Mouse (Mus musculus) olfactory bulb, adult 2 months (tissue): ENCODE data around the gene Atp5h. TPM values are rescaled to one million over a fixed set of nuclear protein-coding genes. Genes with fewer than 3 reads are reported as not detected.

Experiments used
- H3K27ac ChIP-seq: fragments of 200-500 bp; 2 replicates; pipeline ENCODE4 v1.5.1; 2012; ENCODE audit warnings: low read depth, low read length; ENCODE audit not compliant: insufficient read depth
- H3K4me1 ChIP-seq: fragments of 200-500 bp; 2 replicates; pipeline ENCODE4 v1.6.1; 2012; ENCODE audit warnings: low read length; ENCODE audit not compliant: control insufficient read depth, insufficient read depth
- H3K4me3 ChIP-seq: fragments of 200-500 bp; 2 replicates; pipeline ENCODE4 v1.5.1; 2012; ENCODE audit warnings: mild to moderate bottlenecking, low read depth, low read length, moderate library complexity; ENCODE audit not compliant: insufficient read depth
- CTCF ChIP-seq: fragments of 200-500 bp; IDR thresholded peaks from 2 replicates; pipeline ENCODE4 v1.5.1; 2012; ENCODE audit warnings: low read depth, mild to moderate bottlenecking, low read length, moderate library complexity; ENCODE audit not compliant: insufficient read depth
- POLR2A ChIP-seq: fragments of 200-500 bp; IDR thresholded peaks from 2 replicates; pipeline ENCODE4 v1.6.1; 2012; ENCODE audit warnings: mild to moderate bottlenecking, low read depth, low read length, moderate library complexity; ENCODE audit not compliant: insufficient read depth
- WGBS: fragments of 180-500 bp; shearing (Covaris S2); methylation state at CpG from one replicate; pipeline ENCODE4 v1.1.7; 2018; 5-methylcytosine and 5-hydroxymethylcytosine counted together
- polyA plus RNA-seq: library from polyadenylated mRNA; stranded (reverse); fragments of >200 nt; gene quantifications from 2 replicates; pipeline ENCODE4 v1.2.4, GENCODE M21; 2012; ENCODE audit warnings: low replicate concordance; ENCODE audit not compliant: missing spikeins, insufficient read depth, insufficient read length

Gene Atp5h
- polyA plus RNA-seq, 1 experiment = not detected

DNA sequence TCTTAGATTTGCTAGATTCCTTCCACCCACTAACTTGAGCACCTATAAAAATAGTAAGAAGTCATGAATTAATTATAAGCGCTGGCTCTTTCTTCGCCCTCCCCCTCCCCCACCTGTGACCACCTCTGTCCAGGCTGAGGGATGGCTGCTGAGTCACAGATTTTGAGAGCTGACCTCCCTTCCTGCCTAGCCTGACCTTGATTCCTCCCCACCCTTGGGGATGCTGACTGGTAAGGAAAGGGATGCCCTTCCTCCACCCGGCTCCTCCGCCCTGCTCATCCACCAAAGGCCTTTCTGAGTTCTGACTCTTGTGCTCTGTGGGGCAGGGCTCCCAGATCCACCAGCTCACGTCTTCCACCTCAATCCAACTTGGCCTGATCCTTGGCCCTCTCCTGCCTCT, 35.2 kb downstream of the Atp5h start:
- 43% methylated on average over 5 of the region's 5 CpGs for WGBS
- no peak for TF ChIP-seq CTCF
- TF ChIP-seq POLR2A = no peak
- Histone ChIP-seq H3K4me1 (peaks cover 42% of the 10 kb centered on the region), H3K4me3 (peak overlapping the region; percentile 23; the same call in 1 of the 2 replicates), H3K27ac (peak overlapping the region; percentile 82)

- Histone ChIP-seq H3K4me3 (peak overlapping the region; percentile 95), H3K4me1 (peaks cover 42% of the 10 kb centered on the region), H3K27ac (peak overlapping the region; percentile 82)
- no peak for TF ChIP-seq POLR2A
- TF ChIP-seq CTCF = no peak
- WGBS = 16% methylated on average over 16 of the region's 16 CpGs
Observed at GRCm38 (mm10) chr11:115383701-115384474, 35.9 kb downstream of the Atp5h start.

DNA sequence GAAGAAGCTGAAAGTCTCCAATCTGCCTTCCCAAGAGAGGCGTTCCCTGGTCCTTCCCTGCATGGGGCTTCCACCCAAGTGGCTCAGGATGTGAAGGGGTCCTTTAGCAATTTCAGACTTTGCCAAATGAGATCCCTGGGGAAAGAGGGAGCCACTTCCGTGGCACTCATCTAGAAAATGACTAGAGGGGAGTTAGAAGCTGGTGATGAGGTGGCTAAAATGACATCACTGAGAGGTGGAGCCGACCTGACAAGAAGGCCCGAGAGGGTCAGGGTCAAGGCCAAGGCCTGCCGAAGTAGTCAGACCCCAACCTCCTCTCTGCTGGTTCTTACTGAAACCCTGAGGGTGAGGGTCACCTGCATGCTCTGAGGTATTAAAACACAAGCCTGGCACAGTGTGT, 36.9 kb downstream of the Atp5h start:
- peak overlapping the region; percentile 95 for H3K4me3 ChIP-seq
- peak overlapping the region; percentile 82 for H3K27ac ChIP-seq
- H3K4me1 ChIP-seq = peaks cover 42% of the 10 kb centered on the region
- WGBS = 11% methylated on average over 5 of the region's 5 CpGs
- no peak for TF ChIP-seq POLR2A
- TF ChIP-seq CTCF = no peak

GRCm38 (mm10) chr11:115381743-115382539, 37.8 kb downstream of the Atp5h start, which contains the start of gene Cdr2l:
TSS of gene Cdr2l (plus strand) at chr11:115381916.
- TF ChIP-seq POLR2A = peak; percentile 83
- TF ChIP-seq CTCF = no peak
- peaks cover 39% of the 10 kb centered on the region for H3K4me1 ChIP-seq
- H3K4me3 ChIP-seq = peak within 1 kb of the TSS; percentile 95
- H3K27ac ChIP-seq = peak within 1 kb of the TSS; percentile 84
- WGBS = under 1% methylated on average over 76 of the region's 76 CpGs

DNA sequence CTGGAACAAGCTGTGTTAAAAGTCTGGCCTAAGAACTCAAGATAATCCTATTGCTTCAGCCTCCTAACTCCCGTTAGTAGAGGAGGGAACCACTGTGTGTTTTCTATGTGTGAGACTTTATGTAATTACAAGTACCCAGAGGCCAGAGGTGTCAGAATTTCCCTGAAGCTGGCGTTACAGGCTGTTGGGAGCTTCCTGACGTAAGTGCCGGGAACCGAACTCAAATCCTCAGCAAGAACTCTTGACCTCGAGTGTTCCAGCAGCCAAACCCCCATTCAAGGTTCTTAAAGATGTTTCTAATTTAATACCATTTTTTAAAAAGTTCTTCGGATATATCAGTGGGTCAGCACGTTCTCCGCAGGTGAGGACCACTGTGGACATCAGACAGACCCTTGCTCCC, 38.5 kb downstream of the Atp5h start:
- H3K4me1 ChIP-seq = peaks cover 36% of the 10 kb centered on the region
- H3K27ac ChIP-seq = no peak overlapping the region
- TF ChIP-seq POLR2A (no peak), CTCF (no peak)
- 35% methylated on average over 9 of the region's 9 CpGs for WGBS
- no peak overlapping the region for H3K4me3 ChIP-seq

- TF ChIP-seq POLR2A (no peak), CTCF (no peak)
- H3K27ac ChIP-seq = no peak overlapping the region
- WGBS = 87% methylated on average over 7 of the region's 7 CpGs
- peaks cover 17% of the 10 kb centered on the region for H3K4me1 ChIP-seq
- H3K4me3 ChIP-seq = no peak overlapping the region
Observed at GRCm38 (mm10) chr11:115377854-115378253, 41.9 kb downstream of the Atp5h start.

DNA sequence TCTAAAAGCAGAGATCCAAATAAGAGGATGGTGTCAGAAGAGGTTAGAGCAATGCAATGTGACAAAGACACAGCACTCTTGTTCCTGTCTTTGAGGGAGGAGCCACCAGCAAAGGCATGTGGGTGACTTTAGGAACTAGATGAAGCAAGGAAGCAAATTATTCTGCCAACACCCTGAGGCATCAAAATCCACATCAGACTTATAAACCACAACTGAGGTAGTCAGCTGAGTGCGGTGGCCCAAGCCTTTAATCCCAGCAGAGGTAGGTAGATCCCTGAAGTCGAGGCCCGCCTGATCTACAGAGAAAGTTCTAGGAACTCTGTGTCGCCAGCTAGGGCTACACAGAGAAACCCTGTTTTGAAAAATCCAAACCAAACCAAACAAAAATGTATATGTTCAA, 42.5 kb downstream of the Atp5h start:
- Histone ChIP-seq H3K4me1 (peaks cover 14% of the 10 kb centered on the region), H3K4me3 (no peak overlapping the region), H3K27ac (no peak overlapping the region)
- TF ChIP-seq CTCF (no peak), POLR2A (no peak)
- 94% methylated on average over 4 of the region's 4 CpGs for WGBS

DNA sequence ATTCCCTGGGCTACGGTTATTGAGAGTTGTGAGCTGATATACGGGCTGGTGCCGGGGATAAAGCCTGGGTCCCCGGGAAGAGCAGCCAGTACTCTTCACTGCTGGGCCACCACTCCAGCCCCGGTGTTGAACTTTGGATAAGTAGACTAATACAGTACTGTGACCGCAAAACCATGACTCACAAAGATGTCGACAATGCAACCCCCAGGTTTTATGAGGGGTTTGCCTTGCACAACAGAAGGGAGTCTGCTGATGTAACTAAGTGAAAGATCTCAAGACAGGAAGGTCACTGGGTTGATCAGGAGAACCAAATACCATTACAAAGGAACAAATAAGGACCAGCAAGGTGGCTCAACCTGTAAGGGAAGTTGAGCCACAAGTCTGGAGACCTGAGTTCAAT, 43.0 kb downstream of the Atp5h start:
- TF ChIP-seq CTCF = no peak
- TF ChIP-seq POLR2A = no peak
- H3K27ac ChIP-seq = no peak overlapping the region
- 60% methylated on average over 7 of the region's 7 CpGs for WGBS
- H3K4me3 ChIP-seq = no peak overlapping the region
- H3K4me1 ChIP-seq = peaks cover 14% of the 10 kb centered on the region

- Histone ChIP-seq H3K4me1 (peaks cover 14% of the 10 kb centered on the region), H3K27ac (peak overlapping the region; percentile 61), H3K4me3 (peak overlapping the region; percentile 50; the same call in 1 of the 2 replicates)
- TF ChIP-seq POLR2A (no peak), CTCF (no peak)
- WGBS = 55% methylated on average over 12 of the region's 12 CpGs
Observed at GRCm38 (mm10) chr11:115374695-115375425, 44.9 kb downstream of the Atp5h start.
